Mouse (Mus musculus): ENCODE results near the gene Mrpl46.
A peak's percentile ranks its signal among the peaks of the same experiment; 100 is the strongest.

Gene Mrpl46

DNA sequence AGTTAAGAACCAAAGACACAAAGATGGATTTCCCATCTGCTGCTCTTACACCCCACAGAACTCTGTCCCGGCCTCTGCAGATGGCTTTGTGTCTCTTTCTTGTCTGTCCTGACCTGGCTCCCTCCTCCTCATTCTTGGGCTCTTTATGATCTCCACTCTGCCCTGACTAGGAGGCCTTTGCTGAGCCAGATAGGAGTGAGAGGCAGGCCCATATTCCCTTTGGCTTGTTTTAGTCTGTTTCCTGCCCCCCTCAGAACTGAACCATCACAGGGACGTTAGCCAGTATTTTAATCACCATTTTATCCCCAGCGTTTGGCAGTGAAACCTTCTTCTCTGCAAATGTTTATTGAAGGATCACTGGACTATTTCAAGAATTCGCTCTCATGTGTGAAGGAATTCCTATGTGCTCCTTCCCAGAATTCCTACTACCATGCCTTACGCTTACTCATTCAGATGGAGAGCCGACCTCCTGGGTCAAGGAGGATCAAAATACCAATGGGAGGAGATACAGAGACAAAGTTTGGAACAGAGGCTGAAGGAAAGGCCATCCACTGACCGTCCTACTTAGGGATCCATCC lies 14.2 kb downstream of the Mrpl46 start:
- peak; percentile 29 for DNase-seq (ENCODE audit: low read depth, low spot score)

DNA sequence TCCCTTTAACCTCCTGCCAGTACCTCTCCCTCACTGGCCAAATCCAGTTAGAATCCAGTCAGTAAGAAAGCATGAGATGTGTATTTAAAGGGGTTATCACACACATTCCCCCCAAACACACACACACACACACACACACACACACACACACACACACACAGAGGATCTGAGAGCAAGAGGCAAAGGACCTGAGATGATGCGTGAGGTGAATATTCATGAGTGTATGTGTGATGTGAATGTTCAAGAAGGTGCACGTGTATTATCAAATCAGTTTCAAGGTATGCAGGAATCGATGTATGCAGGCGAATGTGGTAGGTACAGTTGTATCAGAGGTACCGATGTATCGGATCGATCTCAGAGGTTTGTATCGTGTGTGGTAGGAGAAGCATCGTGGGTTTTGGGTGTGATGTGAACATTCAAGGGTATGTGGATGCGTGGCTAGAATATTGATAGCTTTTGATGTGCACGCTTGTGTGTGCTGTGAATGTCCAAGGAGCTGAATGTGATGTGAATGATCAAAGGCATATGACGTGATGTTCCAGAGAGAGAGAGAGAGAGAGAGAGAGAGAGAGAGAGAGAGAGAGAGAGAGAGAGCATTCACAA lies 15.3 kb downstream of the Mrpl46 start:
- no peak for DNase-seq (ENCODE audit: low read depth, low spot score)

DNA sequence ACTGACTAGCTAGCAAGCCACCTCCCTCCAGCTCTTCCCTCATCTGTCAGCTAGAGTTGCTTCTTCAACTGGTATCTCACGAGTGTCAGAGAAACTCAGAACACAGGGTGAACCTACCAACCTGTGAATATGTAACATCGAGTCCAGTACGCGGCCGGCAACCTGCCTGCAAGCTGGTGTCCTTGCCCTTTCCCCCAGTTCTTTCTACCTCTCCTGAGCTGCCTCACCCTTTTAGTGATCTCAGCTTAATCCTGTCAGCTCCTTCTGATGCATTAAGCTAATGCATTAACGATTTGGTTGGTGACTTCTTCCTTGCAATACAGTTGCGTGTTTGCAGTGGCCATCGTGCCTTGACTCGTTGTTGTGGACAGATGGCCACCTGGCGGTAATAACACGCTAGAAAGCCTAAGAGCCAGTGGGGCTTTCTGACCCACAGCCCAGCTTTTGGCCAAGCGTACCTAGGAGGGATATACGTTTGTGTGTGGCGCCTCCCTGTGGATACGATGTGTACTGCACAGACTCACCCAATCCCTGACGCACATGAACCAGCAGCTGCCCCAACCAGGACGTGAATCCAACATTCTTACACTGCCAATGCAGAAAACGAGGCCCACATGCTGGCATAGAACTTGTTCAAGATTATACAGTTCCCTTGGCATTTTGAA lies 17.2 kb downstream of the Mrpl46 start:
- DNase-seq (ENCODE audit: low read depth, low spot score), result peak; percentile 93

DNA sequence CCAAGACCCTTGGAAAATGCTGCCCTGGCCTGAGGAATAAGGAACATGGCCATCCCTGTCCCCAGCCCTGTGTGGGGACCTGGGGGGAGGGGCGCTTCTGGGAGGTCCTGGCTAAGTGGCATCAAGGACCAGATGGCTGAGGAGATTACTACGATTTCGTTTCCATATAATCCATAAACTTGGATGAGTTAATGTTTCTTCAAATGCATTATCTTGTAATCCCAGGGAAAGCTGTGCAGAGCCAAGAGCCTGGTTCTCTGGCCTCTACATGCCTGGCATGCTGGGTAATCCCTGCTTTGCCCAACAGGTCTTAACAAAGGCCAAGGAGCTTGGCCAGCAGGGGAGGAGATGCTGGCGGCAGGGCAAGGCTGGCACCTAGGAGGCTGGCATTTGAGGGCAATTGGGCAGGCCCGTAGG lies 18.1 kb downstream of the Mrpl46 start:
- DNase-seq (ENCODE audit: low read depth, low spot score), result no peak

DNA sequence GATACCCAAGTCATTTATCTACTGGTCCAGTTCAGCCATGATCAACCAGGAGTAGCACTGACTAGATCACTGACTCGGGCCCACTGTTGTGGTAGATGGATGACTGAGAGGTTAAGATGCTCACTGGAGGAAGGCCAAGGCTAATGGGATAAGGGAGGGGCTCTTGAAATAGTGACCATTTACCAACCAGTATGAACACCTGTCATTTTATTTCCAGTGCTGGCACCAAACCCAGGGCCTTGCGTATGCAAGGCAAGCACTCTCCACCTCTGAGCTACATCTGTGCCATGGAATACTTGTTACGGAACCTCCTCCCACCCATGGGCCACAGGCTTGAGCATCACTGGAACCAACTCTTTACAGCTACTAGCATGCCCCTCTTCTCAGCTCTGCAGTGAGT lies 19.5 kb downstream of the Mrpl46 start:
- DNase-seq (ENCODE audit: low read depth, low spot score), result no peak

DNA sequence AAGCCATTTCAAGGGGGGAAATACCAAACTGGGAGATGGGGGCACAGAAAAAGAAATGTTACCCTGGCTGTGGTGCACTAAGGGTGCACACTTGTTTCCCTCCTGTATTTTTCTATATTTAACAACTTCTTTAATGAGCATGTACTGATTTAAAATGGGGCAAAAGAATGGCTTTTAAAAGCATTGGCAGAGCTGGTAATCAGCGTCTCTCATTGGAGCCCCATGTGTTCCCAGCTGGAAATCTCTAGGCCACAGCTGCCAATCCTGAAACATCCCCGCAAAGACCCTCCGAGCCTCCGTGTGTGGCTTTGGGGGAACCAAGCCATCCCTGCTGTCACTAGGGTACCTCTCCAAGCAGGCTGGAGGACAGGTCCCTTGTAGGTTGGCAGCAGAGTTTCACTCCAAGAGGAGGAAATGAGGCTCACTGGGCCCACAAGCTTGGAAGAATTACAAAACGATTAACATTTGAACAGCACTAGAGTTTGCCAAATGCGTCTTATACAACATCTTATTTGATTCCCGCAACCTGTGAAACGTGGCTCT lies 28.8 kb downstream of the Mrpl46 start:
- DNase-seq (ENCODE audit: low read depth, low spot score), result no peak

DNA sequence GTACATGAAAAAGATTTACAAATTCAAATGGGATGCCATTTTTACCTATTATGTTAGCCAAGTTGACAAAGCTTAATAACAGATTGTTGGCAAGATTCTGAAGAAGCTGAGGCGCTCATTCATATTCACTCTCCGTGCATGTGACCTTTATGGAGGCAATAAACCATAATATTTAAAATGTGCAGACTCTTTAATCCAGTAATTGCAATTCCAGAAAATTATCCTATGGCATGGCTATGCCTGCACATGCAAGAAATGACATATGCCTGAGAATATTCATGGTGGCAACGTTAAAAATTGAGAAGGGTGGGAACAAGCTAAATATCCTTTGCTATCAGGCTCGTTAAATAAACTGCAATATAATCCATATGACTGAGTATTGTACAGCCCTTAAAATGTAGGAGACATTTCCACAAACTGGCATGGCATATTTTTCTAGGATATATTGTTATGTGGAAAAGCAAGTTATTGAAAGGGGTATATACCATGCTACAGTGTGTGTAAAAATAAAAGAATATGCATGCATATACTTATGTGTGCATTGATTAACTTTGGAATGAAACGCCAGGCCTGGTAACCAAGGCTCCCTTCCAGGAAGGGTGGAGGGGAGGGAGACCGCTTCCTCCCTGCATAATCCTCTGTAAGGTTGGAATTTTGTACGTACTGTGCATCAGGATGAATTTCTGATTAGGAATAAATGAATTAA lies 29.4 kb downstream of the Mrpl46 start:
- DNase-seq (ENCODE audit: low read depth, low spot score), result no peak

DNA sequence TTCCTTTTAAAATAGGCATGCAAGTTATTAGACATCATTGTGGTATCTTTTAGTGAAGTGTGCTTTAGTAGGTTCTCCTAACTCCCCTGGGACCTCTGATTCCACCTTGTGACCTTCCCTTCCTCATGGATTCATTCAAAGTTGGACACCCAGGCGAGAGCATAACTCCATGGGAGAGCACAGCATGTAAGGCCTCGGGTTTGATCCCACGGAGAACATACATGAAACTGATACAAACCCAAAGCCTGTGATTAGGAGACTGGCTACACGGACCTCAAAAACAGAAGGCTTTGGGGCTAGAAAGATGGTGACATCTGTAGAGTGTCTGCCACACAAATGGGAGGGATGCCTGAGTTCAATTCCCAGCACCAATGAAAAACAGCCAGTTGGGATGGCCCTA lies 30.4 kb downstream of the Mrpl46 start:
- no peak for DNase-seq (ENCODE audit: low read depth, low spot score)

DNA sequence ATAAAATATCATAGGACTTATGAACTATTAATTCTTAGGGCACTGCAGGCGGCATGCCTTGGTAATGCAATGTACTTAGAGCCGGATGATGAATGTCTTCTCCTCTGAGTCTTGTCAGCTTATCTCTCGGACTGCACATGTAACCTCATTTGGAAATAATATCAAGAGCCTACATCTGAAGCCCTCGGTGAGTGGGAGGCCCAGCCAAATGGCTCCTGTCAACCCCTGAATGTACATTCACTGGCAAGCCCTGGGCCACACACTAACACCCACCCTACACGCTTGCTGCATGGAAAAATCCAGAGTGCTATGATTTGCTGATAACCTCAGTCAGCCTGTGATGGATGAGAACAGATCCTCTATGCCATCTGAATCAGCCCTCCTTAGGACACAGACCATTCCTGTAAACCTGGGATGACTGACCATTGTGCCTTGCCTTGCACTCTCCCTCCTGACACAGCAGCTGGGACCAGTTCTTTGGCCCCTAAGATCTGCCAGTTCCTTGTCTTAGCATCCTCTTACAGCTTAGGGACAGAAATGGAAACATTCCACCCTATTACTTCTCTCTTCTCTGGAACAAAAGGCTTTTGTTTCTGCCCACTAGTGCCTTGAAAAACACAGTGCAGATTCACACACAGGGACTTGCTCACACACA lies 39.5 kb downstream of the Mrpl46 start:
- no peak for DNase-seq (ENCODE audit: low read depth, low spot score)

DNA sequence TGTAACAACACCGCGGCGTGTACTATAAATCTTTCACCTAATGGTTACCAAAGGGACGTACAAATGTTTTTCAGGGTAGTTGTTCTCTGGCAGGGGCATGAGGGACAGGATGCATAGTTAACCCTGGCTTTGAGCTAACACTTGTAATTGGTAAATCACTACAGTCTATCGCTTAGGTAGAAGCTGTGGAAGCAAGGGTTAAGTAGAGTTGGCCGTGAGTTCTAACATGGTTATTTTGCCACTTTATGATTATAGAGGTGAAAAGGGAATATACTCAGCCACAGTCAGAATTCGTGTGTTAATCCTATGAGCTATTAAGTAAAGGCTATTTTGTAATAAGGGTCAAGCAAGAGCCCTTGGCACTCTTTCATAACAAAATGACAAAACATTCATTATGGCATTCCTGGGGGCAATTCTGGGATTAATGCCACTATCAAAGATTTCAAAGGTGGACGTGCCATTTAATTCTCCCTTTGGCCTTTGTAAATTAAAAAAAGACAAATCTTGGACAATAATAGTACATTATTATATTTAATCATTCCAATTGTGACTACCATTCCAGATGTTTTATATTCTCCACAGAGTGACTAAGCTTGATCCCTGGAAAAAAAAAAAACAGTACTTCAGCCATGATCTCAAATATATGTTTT lies 43.9 kb downstream of the Mrpl46 start:
- DNase-seq (ENCODE audit: low read depth, low spot score), result peak; percentile 9

DNA sequence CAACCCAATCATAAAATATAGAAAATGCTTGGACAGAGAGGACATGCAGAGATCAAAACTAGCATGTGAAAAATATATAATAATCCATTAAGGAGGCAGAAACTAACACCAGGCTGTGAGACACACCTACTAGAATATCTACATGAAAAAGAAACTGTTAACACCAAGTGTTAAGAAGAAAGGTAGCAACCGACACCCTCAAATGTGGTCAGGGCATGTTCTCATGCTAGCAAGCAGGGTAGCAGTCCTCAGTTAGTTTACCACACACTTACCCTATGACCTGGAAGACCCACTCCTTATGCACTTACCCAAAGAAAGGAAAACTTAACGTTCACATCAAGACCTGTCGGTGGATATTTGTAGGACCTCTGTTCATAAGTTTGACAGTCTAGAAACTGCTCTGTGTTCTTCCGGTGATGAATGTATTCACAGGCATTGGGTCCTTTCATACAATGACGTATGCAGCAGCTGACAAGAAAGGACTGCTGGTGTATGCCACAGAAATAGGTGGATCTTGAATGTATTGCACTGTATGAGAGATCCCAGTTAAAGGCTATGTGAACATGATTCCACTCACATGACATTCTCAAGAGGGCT lies 45.6 kb downstream of the Mrpl46 start, which contains the start of gene Ntrk3:
Gene Ntrk3, minus strand, starts transcription at position 399 of the 597 bp plus-strand sequence.
- no peak for DNase-seq (ENCODE audit: low read depth, low spot score)

DNA sequence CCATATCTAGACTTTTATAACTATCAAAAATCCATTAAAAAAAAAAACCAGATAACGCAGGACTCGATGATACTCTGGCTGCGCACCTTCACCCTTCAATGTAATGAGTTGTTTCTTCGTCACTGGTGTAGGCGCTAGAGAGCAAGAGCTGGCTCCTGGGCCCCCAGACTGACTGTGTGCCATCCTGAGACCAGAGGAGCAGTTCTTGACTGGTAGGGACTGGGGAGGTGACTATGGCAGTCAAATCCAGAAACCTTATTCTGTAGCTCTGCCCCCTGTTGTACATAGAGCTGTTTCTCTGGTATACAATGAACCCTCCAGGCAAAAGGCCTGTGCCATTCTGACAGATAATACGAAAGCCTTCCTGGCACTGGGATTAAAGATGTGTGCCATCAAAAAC lies 46.1 kb downstream of the Mrpl46 start:
- no peak for DNase-seq (ENCODE audit: low read depth, low spot score)

DNA sequence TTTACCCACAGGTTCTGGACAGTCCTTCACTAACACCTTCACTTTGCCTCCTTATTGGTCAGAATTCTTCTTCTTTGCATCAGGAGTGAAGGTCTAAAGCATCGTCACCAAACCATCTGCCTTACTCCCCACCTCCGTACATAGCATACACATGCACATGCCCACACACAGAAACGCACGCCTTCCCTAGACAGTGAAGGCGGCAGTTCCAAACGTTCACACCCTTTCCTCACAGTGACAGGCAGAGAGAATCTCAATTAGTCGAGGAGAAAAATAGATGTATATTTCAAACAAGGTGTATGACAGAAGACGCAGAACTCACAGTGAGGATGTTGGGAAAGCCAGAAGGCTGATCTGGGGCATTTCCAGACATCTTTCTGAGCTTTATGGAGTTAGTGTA lies 51.9 kb downstream of the Mrpl46 start:
- no peak for DNase-seq (ENCODE audit: low read depth, low spot score)
